Mouse (Mus musculus): ENCODE measurements at regions not wholly inside any gene's neighbourhood (a gene's known extent, or its start where the extent isn't known, plus 50 kb on each side); places are given as distances from the start of the nearest gene placed in this dataset.

DNA sequence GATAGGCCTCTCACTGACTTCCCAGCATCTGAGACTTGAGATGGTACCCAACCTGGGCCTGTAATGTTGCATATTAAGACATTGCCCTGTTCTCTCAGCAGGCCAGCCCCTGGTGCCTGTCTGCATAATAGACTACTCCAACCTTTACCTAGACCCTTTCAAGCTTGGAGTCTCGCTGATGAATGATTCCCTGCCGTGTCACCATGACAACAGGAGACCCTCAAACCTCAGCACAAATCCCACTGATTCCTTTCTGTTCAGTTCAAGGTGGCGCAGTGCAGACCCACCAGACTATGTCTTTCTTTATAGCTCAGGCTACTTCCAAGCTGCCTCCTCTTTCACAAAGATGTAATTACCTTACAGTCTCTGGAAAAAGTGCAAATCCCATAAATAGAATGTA lies 172.0 kb downstream of the Dcdc2c start:
- H3K4me1 ChIP-seq (ENCODE audit: control insufficient read depth, insufficient read depth, insufficient read length, low read length), result no peaks in the 10 kb centered on the region
- TF ChIP-seq POLR2A (IDR thresholded peaks at IDR 0.05; ENCODE audit: low read depth, low read length) (no peak), CTCF (IDR thresholded peaks at IDR 0.05; ENCODE audit: extremely low read depth, insufficient read length, insufficient replicate concordance, low read depth, low read length) (no peak)
- H3K27me3 ChIP-seq (ENCODE audit: control insufficient read depth, insufficient read depth, low read length), result no peaks in the 10 kb centered on the region
- 82% methylated on average over 3 of the region's 3 CpGs for WGBS
- H3K27ac ChIP-seq (ENCODE audit: insufficient read depth, low read depth, low read length), result no peak overlapping the region
- no peaks in the 10 kb centered on the region for H3K36me3 ChIP-seq (ENCODE audit: control insufficient read depth, insufficient read depth, low read length)
- H3K4me3 ChIP-seq (ENCODE audit: low read depth, low read length), result no peak overlapping the region

DNA sequence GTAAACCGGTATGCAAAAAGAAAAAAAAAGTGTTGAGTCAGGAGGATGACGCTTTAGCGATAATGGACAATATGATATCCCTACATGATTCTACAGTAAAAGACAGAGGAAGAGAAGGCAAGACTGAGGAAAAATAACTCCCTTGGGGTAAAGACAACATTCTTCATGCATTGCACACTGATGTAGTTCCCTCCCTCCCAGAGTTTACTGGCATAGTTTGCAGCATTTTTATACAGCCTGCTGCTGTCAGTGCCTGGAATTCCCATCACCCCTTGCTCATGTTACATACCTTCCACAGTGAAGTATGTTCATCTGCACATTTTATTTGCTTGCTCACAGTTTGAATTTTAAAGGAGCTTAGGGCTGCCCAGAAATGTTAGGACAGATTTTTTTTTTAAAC lies 174.2 kb downstream of the Dcdc2c start:
- Histone ChIP-seq H3K36me3 (ENCODE audit: control insufficient read depth, insufficient read depth, low read length) (no peaks in the 10 kb centered on the region), H3K4me1 (ENCODE audit: control insufficient read depth, insufficient read depth, insufficient read length, low read length) (no peaks in the 10 kb centered on the region), H3K27me3 (ENCODE audit: control insufficient read depth, insufficient read depth, low read length) (no peaks in the 10 kb centered on the region), H3K27ac (ENCODE audit: insufficient read depth, low read depth, low read length) (no peak overlapping the region), H3K4me3 (ENCODE audit: low read depth, low read length) (no peak overlapping the region)
- TF ChIP-seq POLR2A (IDR thresholded peaks at IDR 0.05; ENCODE audit: low read depth, low read length) (no peak), CTCF (IDR thresholded peaks at IDR 0.05; ENCODE audit: extremely low read depth, insufficient read length, insufficient replicate concordance, low read depth, low read length) (no peak)
- WGBS, result 80% methylated on average over 3 of the region's 3 CpGs

DNA sequence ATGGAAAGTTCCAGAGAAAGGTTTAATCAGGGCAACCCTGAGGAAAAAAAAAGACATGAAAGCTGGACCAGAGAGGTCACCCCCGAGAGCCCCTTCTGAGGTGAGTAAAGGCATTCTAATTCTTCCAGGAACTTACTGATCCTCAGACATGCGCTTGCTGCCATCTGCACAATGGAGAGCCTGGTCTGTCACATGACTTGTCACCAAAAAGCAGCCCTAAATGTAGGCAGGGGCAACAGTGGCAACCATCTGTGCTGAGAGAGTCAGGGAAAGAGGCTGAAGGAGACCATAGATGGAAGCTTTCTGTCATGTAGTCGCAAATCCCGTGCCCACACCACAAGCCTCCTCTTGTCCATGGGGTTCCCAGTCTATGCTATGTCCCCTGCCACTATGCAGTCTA lies 174.8 kb downstream of the Dcdc2c start:
- Histone ChIP-seq H3K4me1 (ENCODE audit: control insufficient read depth, insufficient read depth, insufficient read length, low read length) (no peaks in the 10 kb centered on the region), H3K27ac (ENCODE audit: insufficient read depth, low read depth, low read length) (no peak overlapping the region), H3K36me3 (ENCODE audit: control insufficient read depth, insufficient read depth, low read length) (no peaks in the 10 kb centered on the region), H3K4me3 (ENCODE audit: low read depth, low read length) (no peak overlapping the region), H3K27me3 (ENCODE audit: control insufficient read depth, insufficient read depth, low read length) (no peaks in the 10 kb centered on the region)
- TF ChIP-seq CTCF (IDR thresholded peaks at IDR 0.05; ENCODE audit: extremely low read depth, insufficient read length, insufficient replicate concordance, low read depth, low read length), result no peak
- TF ChIP-seq POLR2A (IDR thresholded peaks at IDR 0.05; ENCODE audit: low read depth, low read length), result no peak
- 85% methylated on average over 4 of the region's 4 CpGs for WGBS

DNA sequence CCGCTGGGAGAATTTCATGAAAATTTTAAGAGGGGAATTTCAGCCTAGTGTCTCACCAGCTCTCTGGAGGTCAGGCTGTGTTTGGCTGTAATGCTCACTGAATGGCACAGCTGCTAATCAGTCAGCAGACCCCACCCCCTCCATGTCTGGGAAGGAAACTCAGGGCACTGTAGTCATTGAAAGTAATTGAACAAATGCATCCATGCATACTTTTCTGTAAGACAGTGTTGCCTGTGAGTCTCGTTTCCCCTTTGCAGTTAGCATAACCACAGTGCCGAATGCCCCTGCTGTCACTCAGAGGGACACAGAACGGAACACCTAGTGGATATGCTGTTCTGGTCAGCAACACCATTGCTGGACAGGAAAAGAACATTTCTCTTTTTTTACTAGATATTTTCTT lies 175.4 kb downstream of the Dcdc2c start:
- no peaks in the 10 kb centered on the region for H3K36me3 ChIP-seq (ENCODE audit: control insufficient read depth, insufficient read depth, low read length)
- WGBS, result 79% methylated on average over 4 of the region's 4 CpGs
- H3K4me1 ChIP-seq (ENCODE audit: control insufficient read depth, insufficient read depth, insufficient read length, low read length), result no peaks in the 10 kb centered on the region
- H3K27me3 ChIP-seq (ENCODE audit: control insufficient read depth, insufficient read depth, low read length), result no peaks in the 10 kb centered on the region
- no peak overlapping the region for H3K27ac ChIP-seq (ENCODE audit: insufficient read depth, low read depth, low read length)
- TF ChIP-seq CTCF (IDR thresholded peaks at IDR 0.05; ENCODE audit: extremely low read depth, insufficient read length, insufficient replicate concordance, low read depth, low read length) (no peak), POLR2A (IDR thresholded peaks at IDR 0.05; ENCODE audit: low read depth, low read length) (no peak)
- H3K4me3 ChIP-seq (ENCODE audit: low read depth, low read length), result no peak overlapping the region

DNA sequence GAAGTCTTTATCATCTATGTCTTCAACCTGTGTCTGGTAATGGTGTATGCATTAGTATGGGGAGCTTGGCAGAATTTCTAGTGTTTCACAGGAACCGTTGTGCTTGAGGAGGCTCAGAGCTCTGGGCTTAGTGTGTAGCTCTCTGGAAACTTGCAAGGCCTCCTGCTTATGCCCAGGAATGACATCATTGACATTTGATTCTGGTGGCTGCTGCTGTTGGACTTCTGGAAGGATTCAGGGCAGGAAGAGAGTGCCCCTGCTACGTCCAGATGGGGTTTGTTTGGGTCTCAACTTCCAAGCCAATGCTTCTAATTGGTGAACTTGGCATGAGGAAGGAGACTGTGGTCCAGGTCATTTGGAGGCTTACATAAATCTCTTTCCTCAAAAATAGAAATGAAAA lies 186.9 kb downstream of the Dcdc2c start:
- WGBS, result 59% methylated on average over 2 of the region's 2 CpGs
- Histone ChIP-seq H3K36me3 (ENCODE audit: control insufficient read depth, insufficient read depth, low read length) (no peaks in the 10 kb centered on the region), H3K27me3 (ENCODE audit: control insufficient read depth, insufficient read depth, low read length) (no peaks in the 10 kb centered on the region), H3K27ac (ENCODE audit: insufficient read depth, low read depth, low read length) (no peak overlapping the region), H3K4me3 (ENCODE audit: low read depth, low read length) (no peak overlapping the region), H3K4me1 (ENCODE audit: control insufficient read depth, insufficient read depth, insufficient read length, low read length) (no peaks in the 10 kb centered on the region)
- no peak for TF ChIP-seq CTCF (IDR thresholded peaks at IDR 0.05; ENCODE audit: extremely low read depth, insufficient read length, insufficient replicate concordance, low read depth, low read length)
- TF ChIP-seq POLR2A (IDR thresholded peaks at IDR 0.05; ENCODE audit: low read depth, low read length), result no peak

DNA sequence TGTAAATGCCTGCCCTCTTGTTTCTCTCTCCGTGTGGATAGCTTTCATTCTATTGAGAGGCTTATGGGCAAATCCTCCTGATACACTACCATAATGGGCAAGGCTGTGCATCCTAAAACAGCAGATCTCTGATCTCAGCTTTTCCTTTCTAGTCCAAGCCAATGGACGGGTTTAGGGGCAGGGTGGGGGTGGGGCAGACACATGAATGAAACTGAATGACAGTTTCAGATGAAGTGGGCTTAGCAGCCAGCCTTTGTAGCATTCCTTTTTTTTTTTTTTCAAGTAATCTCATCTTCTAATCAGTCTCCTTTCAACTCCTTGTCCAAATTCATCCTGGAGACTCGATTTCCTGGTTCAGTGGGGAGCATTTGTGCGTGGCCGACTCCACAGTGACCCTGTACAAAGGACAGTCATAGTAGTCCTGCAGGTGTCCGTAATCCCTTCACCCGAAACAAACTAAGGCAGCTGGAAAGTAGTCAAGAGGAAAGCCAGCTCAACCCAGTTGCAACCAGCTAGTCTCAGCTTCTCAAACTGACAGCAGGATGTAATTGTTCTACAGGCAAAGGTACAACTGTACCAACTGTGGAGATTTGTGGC lies 193.4 kb downstream of the Dcdc2c start:
- H3K4me3 ChIP-seq (ENCODE audit: low read depth, low read length), result no peak overlapping the region
- H3K36me3 ChIP-seq (ENCODE audit: control insufficient read depth, insufficient read depth, low read length), result no peaks in the 10 kb centered on the region
- no peak overlapping the region for H3K27ac ChIP-seq (ENCODE audit: insufficient read depth, low read depth, low read length)
- H3K4me1 ChIP-seq (ENCODE audit: control insufficient read depth, insufficient read depth, insufficient read length, low read length), result no peaks in the 10 kb centered on the region
- H3K27me3 ChIP-seq (ENCODE audit: control insufficient read depth, insufficient read depth, low read length), result no peaks in the 10 kb centered on the region
- 59% methylated on average over 7 of the region's 7 CpGs for WGBS
- no peak for TF ChIP-seq POLR2A (IDR thresholded peaks at IDR 0.05; ENCODE audit: low read depth, low read length)
- no peak for TF ChIP-seq CTCF (IDR thresholded peaks at IDR 0.05; ENCODE audit: extremely low read depth, insufficient read length, insufficient replicate concordance, low read depth, low read length)

DNA sequence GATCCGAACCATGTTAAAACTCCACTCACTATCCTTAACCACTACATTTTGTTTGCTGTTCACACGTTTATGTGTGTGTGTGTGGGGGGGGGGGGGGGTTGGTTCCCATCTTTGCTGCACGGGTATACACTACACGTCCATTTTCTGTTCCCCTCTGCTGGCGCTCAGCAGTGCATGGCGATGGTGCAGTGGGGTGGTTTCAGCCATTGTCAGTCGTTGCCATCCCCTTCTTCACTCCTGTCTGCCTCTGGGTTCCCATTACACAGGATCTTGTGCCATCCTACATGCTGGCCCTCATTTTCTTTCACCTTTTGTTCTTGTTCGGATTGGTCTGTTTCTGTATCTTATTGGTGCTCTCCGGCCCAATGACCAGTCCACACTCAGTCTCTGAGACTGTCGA lies 194.4 kb downstream of the Dcdc2c start:
- Histone ChIP-seq H3K4me1 (ENCODE audit: control insufficient read depth, insufficient read depth, insufficient read length, low read length) (no peaks in the 10 kb centered on the region), H3K27ac (ENCODE audit: insufficient read depth, low read depth, low read length) (no peak overlapping the region), H3K27me3 (ENCODE audit: control insufficient read depth, insufficient read depth, low read length) (no peaks in the 10 kb centered on the region), H3K4me3 (ENCODE audit: low read depth, low read length) (no peak overlapping the region), H3K36me3 (ENCODE audit: control insufficient read depth, insufficient read depth, low read length) (no peaks in the 10 kb centered on the region)
- 88% methylated on average over 10 of the region's 10 CpGs for WGBS
- no peak for TF ChIP-seq POLR2A (IDR thresholded peaks at IDR 0.05; ENCODE audit: low read depth, low read length)
- TF ChIP-seq CTCF (IDR thresholded peaks at IDR 0.05; ENCODE audit: extremely low read depth, insufficient read length, insufficient replicate concordance, low read depth, low read length), result no peak

All from small intestine, adult 2 months (tissue).